Mouse (Mus musculus): ENCODE data around the gene Med13. TPM values are rescaled to one million over a fixed set of nuclear protein-coding genes. Genes with fewer than 3 reads are reported as not detected.

Med13 gene
- total and polyA plus RNA-seq, 2 experiments from 2014 or later = 5.3 to 59.7 TPM

GRCm38 (mm10) chr11:86380521-86381238, 23.3 kb upstream of the Med13 start:
- no peaks in the 10 kb centered on the region for H3K4me1 ChIP-seq (ENCODE audit: insufficient read depth, low read length)
- no peaks in the 10 kb centered on the region for H3K9me3 ChIP-seq (ENCODE audit: low read length)
- H3K27me3 ChIP-seq (ENCODE audit: insufficient read depth, low read length) = no peaks in the 10 kb centered on the region
- no peak for TF ChIP-seq CTCF (IDR thresholded peaks at IDR 0.05; ENCODE audit: low read depth)
- H3K27ac ChIP-seq = no peak overlapping the region
- no peak overlapping the region for H3K4me3 ChIP-seq (ENCODE audit: low read length)
- WGBS = 80% methylated on average over 12 of the region's 12 CpGs
- DNase-seq (ENCODE audit: low spot score) (no peak), ATAC-seq (no peak)
- no peaks in the 10 kb centered on the region for H3K36me3 ChIP-seq (ENCODE audit: insufficient read depth, low read length)
- H3K9ac ChIP-seq (replicated peaks; ENCODE audit: low read length) = no peak overlapping the region
- no peak overlapping the region for H3K4me2 ChIP-seq (ENCODE audit: low read depth, low read length)

DNA sequence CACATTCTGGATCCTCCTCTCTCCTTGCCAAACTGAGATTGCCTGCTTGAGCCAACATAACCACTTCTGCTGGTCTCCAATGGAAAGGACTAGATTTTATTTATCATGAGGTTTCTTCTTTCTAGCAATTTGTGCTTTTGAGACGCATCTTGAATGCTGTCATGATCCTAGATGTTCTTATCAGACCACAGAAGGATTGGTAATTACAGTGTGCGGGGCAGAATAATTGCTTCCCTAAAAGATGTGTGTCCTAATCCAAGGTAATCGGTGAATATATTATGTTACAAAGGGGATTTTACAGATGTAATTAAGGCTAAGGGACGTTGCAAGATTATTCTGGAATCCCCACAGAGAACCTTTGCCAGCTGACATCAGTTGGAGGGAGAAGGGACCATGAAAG, 21.6 kb upstream of the Med13 start:
- Histone ChIP-seq H3K4me1 (ENCODE audit: insufficient read depth, low read length) (no peaks in the 10 kb centered on the region), H3K9me3 (ENCODE audit: low read length) (no peaks in the 10 kb centered on the region), H3K4me2 (ENCODE audit: low read depth, low read length) (no peak overlapping the region), H3K27ac (no peak overlapping the region), H3K9ac (replicated peaks; ENCODE audit: low read length) (no peak overlapping the region), H3K36me3 (ENCODE audit: insufficient read depth, low read length) (no peaks in the 10 kb centered on the region), H3K4me3 (ENCODE audit: low read length) (no peak overlapping the region), H3K27me3 (ENCODE audit: insufficient read depth, low read length) (no peaks in the 10 kb centered on the region)
- ATAC-seq (no peak), DNase-seq (ENCODE audit: low spot score) (no peak)
- no peak for TF ChIP-seq CTCF (IDR thresholded peaks at IDR 0.05; ENCODE audit: low read depth)
- WGBS = 56% methylated on average over 4 of the region's 4 CpGs

DNA sequence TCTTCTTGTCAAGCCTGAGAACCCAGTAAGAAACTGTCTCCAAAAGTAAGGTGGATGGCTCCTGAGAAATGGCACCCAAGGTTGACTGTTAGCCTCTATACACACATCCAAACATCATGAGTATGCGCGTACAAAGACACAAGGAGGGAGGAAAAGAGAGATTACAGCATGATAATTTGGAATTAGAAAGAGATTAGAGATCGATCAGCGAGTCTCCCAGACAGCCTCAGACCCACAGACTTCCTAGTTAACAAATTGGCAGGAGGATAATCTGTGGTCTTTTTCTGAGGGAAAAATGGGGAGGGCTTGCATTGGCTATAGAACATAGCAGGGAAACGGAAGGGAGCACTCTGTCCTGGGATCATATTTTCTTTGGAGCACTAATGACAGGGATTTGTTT, 20.4 kb upstream of the Med13 start:
- no peak for TF ChIP-seq CTCF (IDR thresholded peaks at IDR 0.05; ENCODE audit: low read depth)
- H3K27ac ChIP-seq = no peak overlapping the region
- H3K36me3 ChIP-seq (ENCODE audit: insufficient read depth, low read length) = no peaks in the 10 kb centered on the region
- no peak overlapping the region for H3K4me2 ChIP-seq (ENCODE audit: low read depth, low read length)
- H3K4me3 ChIP-seq (ENCODE audit: low read length) = no peak overlapping the region
- no peak for ATAC-seq
- H3K9ac ChIP-seq (replicated peaks; ENCODE audit: low read length) = no peak overlapping the region
- no peaks in the 10 kb centered on the region for H3K4me1 ChIP-seq (ENCODE audit: insufficient read depth, low read length)
- 95% methylated on average over 5 of the region's 5 CpGs for WGBS
- no peaks in the 10 kb centered on the region for H3K27me3 ChIP-seq (ENCODE audit: insufficient read depth, low read length)
- no peaks in the 10 kb centered on the region for H3K9me3 ChIP-seq (ENCODE audit: low read length)
- DNase-seq (ENCODE audit: low spot score) = no peak

- no peak for ATAC-seq
- Histone ChIP-seq H3K4me2 (ENCODE audit: low read depth, low read length) (no peak overlapping the region), H3K9me3 (ENCODE audit: low read length) (no peaks in the 10 kb centered on the region), H3K4me1 (ENCODE audit: insufficient read depth, low read length) (no peaks in the 10 kb centered on the region), H3K4me3 (ENCODE audit: low read length) (no peak overlapping the region), H3K9ac (replicated peaks; ENCODE audit: low read length) (no peak overlapping the region), H3K27me3 (ENCODE audit: insufficient read depth, low read length) (no peaks in the 10 kb centered on the region), H3K27ac (no peak overlapping the region), H3K36me3 (ENCODE audit: insufficient read depth, low read length) (no peaks in the 10 kb centered on the region)
- no peak for DNase-seq (ENCODE audit: low spot score)
- no peak for TF ChIP-seq CTCF (IDR thresholded peaks at IDR 0.05; ENCODE audit: low read depth)
- 74% methylated on average over 4 of the region's 4 CpGs for WGBS
These were observed 19.3 kb upstream of the Med13 start for GRCm38 (mm10) chr11:86376707-86377106.

GRCm38 (mm10) chr11:86375086-86375485, 17.7 kb upstream of the Med13 start:
- Histone ChIP-seq H3K4me3 (ENCODE audit: low read length) (no peak overlapping the region), H3K4me1 (ENCODE audit: insufficient read depth, low read length) (no peaks in the 10 kb centered on the region), H3K4me2 (ENCODE audit: low read depth, low read length) (no peak overlapping the region), H3K9me3 (ENCODE audit: low read length) (no peaks in the 10 kb centered on the region), H3K27me3 (ENCODE audit: insufficient read depth, low read length) (no peaks in the 10 kb centered on the region), H3K36me3 (ENCODE audit: insufficient read depth, low read length) (no peaks in the 10 kb centered on the region), H3K27ac (no peak overlapping the region), H3K9ac (replicated peaks; ENCODE audit: low read length) (no peak overlapping the region)
- WGBS = 91% methylated on average over 6 of the region's 6 CpGs
- TF ChIP-seq CTCF (IDR thresholded peaks at IDR 0.05; ENCODE audit: low read depth) = no peak
- DNase-seq (ENCODE audit: low spot score) (no peak), ATAC-seq (no peak)

DNA sequence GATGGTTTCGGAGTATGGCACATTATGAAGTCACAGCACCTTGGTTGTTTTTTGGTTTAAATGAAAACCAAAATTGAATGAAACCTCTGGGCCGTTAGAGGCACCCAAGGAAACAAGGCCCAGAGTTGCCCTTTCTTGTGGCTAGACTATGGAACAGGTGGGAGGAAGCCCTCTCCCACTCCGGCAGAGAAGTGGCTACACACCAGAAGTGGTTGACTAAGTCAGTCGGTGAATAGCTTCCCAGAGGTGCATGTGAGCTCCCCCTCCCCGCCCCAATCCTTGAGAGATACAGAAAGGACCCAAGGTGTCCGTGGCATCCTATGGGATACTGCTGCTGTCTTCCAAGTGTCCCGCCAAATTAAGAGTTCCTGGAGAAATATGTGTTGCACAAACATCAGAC, 13.9 kb upstream of the Med13 start:
- Histone ChIP-seq H3K4me3 (ENCODE audit: low read length) (no peak overlapping the region), H3K27ac (no peak overlapping the region), H3K4me2 (ENCODE audit: low read depth, low read length) (no peak overlapping the region), H3K9ac (replicated peaks; ENCODE audit: low read length) (no peak overlapping the region), H3K27me3 (ENCODE audit: insufficient read depth, low read length) (no peaks in the 10 kb centered on the region), H3K9me3 (ENCODE audit: low read length) (no peaks in the 10 kb centered on the region), H3K36me3 (ENCODE audit: insufficient read depth, low read length) (no peaks in the 10 kb centered on the region), H3K4me1 (ENCODE audit: insufficient read depth, low read length) (no peaks in the 10 kb centered on the region)
- no peak for TF ChIP-seq CTCF (IDR thresholded peaks at IDR 0.05; ENCODE audit: low read depth)
- DNase-seq (ENCODE audit: low spot score) (no peak), ATAC-seq (no peak)
- WGBS = 83% methylated on average over 7 of the region's 7 CpGs

GRCm38 (mm10) chr11:86369860-86370259, 12.5 kb upstream of the Med13 start:
- Histone ChIP-seq H3K4me2 (ENCODE audit: low read depth, low read length) (no peak overlapping the region), H3K9ac (replicated peaks; ENCODE audit: low read length) (no peak overlapping the region), H3K4me3 (ENCODE audit: low read length) (no peak overlapping the region), H3K4me1 (ENCODE audit: insufficient read depth, low read length) (no peaks in the 10 kb centered on the region), H3K27ac (no peak overlapping the region), H3K27me3 (ENCODE audit: insufficient read depth, low read length) (no peaks in the 10 kb centered on the region), H3K9me3 (ENCODE audit: low read length) (no peaks in the 10 kb centered on the region), H3K36me3 (ENCODE audit: insufficient read depth, low read length) (no peaks in the 10 kb centered on the region)
- no peak for TF ChIP-seq CTCF (IDR thresholded peaks at IDR 0.05; ENCODE audit: low read depth)
- no peak for DNase-seq (ENCODE audit: low spot score)
- WGBS = 85% methylated on average over 5 of the region's 5 CpGs
- ATAC-seq = no peak
